Mouse (Mus musculus): ENCODE measurements around the gene Calu. TPM values are rescaled to one million over a fixed set of nuclear protein-coding genes. Genes with fewer than 3 reads are reported as not detected.

Gene Calu
- total and polyA plus RNA-seq, 3 experiments: 107 to 161 (median 112) TPM

DNA sequence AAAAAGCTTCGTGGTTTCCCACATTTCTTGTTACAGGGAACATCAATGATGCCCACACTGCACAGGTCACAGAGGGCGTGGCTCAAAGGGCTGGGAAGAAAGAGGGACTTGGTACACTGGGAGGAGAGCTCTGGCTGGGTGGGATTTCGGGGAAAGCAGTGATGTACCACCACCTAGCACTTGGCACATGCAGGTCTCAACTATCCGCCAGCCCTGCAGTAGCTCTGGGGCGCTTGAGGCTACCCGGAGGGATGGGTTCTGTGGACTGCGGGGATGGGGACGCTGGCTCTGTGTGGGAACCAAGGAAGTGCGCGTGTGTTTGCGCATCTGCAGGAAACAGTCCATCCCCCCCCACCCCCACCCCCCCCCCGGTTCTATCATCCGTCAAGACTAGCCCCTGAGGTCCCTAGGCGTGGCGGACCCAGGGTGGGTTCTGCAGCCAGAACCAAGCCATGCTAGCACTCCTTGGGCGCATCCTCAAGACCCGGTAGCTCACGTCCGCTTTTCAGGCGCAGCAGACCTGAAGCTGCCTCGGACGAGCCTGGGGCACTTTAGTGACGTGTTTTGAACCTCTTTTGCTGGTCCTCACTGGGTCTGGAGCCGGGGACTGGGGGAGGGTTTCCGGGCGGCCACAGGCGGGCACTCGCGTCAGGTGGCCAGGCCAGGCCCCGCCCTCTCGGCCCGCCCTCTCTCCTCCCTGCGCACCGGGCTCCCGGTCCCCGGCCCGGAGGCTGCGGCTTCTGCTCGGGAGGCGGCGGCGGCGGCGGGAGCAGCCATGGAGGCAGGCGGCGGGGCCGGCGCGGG, 48.2 kb downstream of the Calu start, which contains the start of gene Ccdc136:
Gene Ccdc136, plus strand, starts transcription at position 400 of the 804 bp plus-strand sequence.
- H3K27me3 ChIP-seq (replicated peaks): peaks cover 80% of the 10 kb centered on the region
- H3K9ac ChIP-seq (ENCODE audit: insufficient read depth, low read depth): peak within 1 kb of the TSS; percentile 75
- DNase-seq (ENCODE audit: extremely low read depth): peak; percentile 39
- dilution Hi-C loops (cut with MboI; ENCODE audit: extremely low pct_ligation_motif_present, extremely low pct_unique_long_range_greater_than_20kb, low sequenced_read_pairs) (no loop called here), in situ Hi-C loops (cut with MboI; ENCODE audit: low pct_ligation_motif_present, low pct_unique_long_range_greater_than_20kb, low sequenced_read_pairs) (loop anchor here (25.0 kb wide), 1 partner anchor 241 kb away; no protein-coding TSS in a partner anchor)
- H3K4me1 ChIP-seq (ENCODE audit: control insufficient read depth in 1 of 2, insufficient read depth in 2 of 2): peaks cover 0 to 7% of the 10 kb centered on the region in 2 experiments; a peak in 1 of 4 replicates
- no peak within 1 kb of the TSS for H3K27ac ChIP-seq (ENCODE audit: insufficient read depth, low read depth)
- peak within 1 kb of the TSS; percentile 59 to 87 (median 64) for H3K4me3 ChIP-seq (replicated peaks in 1 of 3; ENCODE audit: low read depth in 2 of 3, low read length in 2 of 3, poor library complexity in 1 of 3)
- peak within 1 kb of the TSS; percentile 62 for H3K4me2 ChIP-seq (ENCODE audit: insufficient read depth, low read depth, poor library complexity, severe bottlenecking)
- H3K79me2 ChIP-seq (replicated peaks; ENCODE audit: control insufficient read depth, extremely low read depth, insufficient read depth, poor library complexity, severe bottlenecking): no peaks in the 10 kb centered on the region
- no peak for TF ChIP-seq CTCF (conservative IDR thresholded peaks at IDR 0.05 in 1 of 2, IDR thresholded peaks at IDR 0.05 in 1 of 2; ENCODE audit: low read depth in 2 of 2, low read length in 2 of 2)
- no peak; the same call in 1 of the 2 replicates for TF ChIP-seq NRF1 (IDR thresholded peaks at IDR 0.05; ENCODE audit: low read depth, low read length)
- peak; percentile 46; the same call in 1 of the 2 replicates for TF ChIP-seq TCF12 (IDR thresholded peaks at IDR 0.05; ENCODE audit: low read depth, low read length)
- TF ChIP-seq ETS1 (conservative IDR thresholded peaks at IDR 0.05; ENCODE audit: low read depth, low read length): no peak
- TF ChIP-seq BHLHE40 (IDR thresholded peaks at IDR 0.05; ENCODE audit: low read depth, low read length): no peak
- TF ChIP-seq USF1 (IDR thresholded peaks at IDR 0.05; ENCODE audit: low read depth, low read length): peak; percentile 77
- TF ChIP-seq HCFC1 (IDR thresholded peaks at IDR 0.05; ENCODE audit: low read depth, low read length): peak; percentile 15; the same call in 1 of the 2 replicates
- 0 out of 2 replicates have a peak, but pooled peaks have one; percentile 5 for TF ChIP-seq MEF2A (IDR thresholded peaks at IDR 0.05; ENCODE audit: borderline replicate concordance, low read depth, low read length)
- TF ChIP-seq MAZ (IDR thresholded peaks at IDR 0.05; ENCODE audit: low read depth, low read length): 0 out of 2 replicates have a peak, but pooled peaks have one; percentile 30
- peak; percentile 64 for TF ChIP-seq POLR2A (IDR thresholded peaks at IDR 0.05; ENCODE audit: low read depth, low read length)
- no peak for TF ChIP-seq MYC (IDR thresholded peaks at IDR 0.05; ENCODE audit: low read depth, low read length)
- TF ChIP-seq NELFE (IDR thresholded peaks at IDR 0.05; ENCODE audit: low read depth, low read length): peak; percentile 35; the same call in 1 of the 2 replicates
- H3K9me3 ChIP-seq (replicated peaks; ENCODE audit: low read length): no peaks in the 10 kb centered on the region
- H3K36me3 ChIP-seq (replicated peaks in 1 of 2; ENCODE audit: control insufficient read depth in 1 of 2, insufficient read depth in 1 of 2, low read length in 1 of 2): no peaks in the 10 kb centered on the region

- H3K9ac ChIP-seq (ENCODE audit: insufficient read depth, low read depth): peak overlapping the region; percentile 75
- peaks cover 83% of the 10 kb centered on the region for H3K27me3 ChIP-seq (replicated peaks)
- no peak for TF ChIP-seq IRF4 (IDR thresholded peaks at IDR 0.05; ENCODE audit: low read depth, low read length)
- no peak for TF ChIP-seq ZNF384 (IDR thresholded peaks at IDR 0.05; ENCODE audit: low read depth, low read length)
- no peak for TF ChIP-seq MYC (IDR thresholded peaks at IDR 0.05; ENCODE audit: low read depth, low read length)
- TF ChIP-seq USF2 (conservative IDR thresholded peaks at IDR 0.05; ENCODE audit: low read depth, low read length): no peak
- no peak for TF ChIP-seq BHLHE40 (IDR thresholded peaks at IDR 0.05; ENCODE audit: low read depth, low read length)
- TF ChIP-seq MEF2A (IDR thresholded peaks at IDR 0.05; ENCODE audit: borderline replicate concordance, low read depth, low read length): no peak
- TF ChIP-seq SIN3A (IDR thresholded peaks at IDR 0.05; ENCODE audit: low read length): no peak
- TF ChIP-seq JUN (IDR thresholded peaks at IDR 0.05; ENCODE audit: insufficient read depth, low read depth, low read length): no peak
- no peak for TF ChIP-seq MAX (IDR thresholded peaks at IDR 0.05; ENCODE audit: low read length)
- H3K4me3 ChIP-seq (replicated peaks in 1 of 3; ENCODE audit: low read depth in 2 of 3, low read length in 2 of 3, poor library complexity in 1 of 3): peak overlapping the region; percentile 46 to 87 (median 59)
- dilution Hi-C loops (cut with MboI; ENCODE audit: extremely low pct_ligation_motif_present, extremely low pct_unique_long_range_greater_than_20kb, low sequenced_read_pairs) (no loop called here), in situ Hi-C loops (cut with MboI; ENCODE audit: low pct_ligation_motif_present, low pct_unique_long_range_greater_than_20kb, low sequenced_read_pairs) (loop anchor here (25.0 kb wide), 1 partner anchor 240 kb away; no protein-coding TSS in a partner anchor)
- no peaks in the 10 kb centered on the region for H3K36me3 ChIP-seq (replicated peaks in 1 of 2; ENCODE audit: control insufficient read depth in 1 of 2, insufficient read depth in 1 of 2, low read length in 1 of 2)
- H3K4me1 ChIP-seq (ENCODE audit: control insufficient read depth in 1 of 2, insufficient read depth in 2 of 2): peaks cover 0 to 7% of the 10 kb centered on the region in 2 experiments; a peak in 1 of 4 replicates
- no peak overlapping the region for H3K27ac ChIP-seq (ENCODE audit: insufficient read depth, low read depth)
- peak overlapping the region; percentile 62 for H3K4me2 ChIP-seq (ENCODE audit: insufficient read depth, low read depth, poor library complexity, severe bottlenecking)
- no peak for DNase-seq (ENCODE audit: extremely low read depth)
- no peaks in the 10 kb centered on the region for H3K79me2 ChIP-seq (replicated peaks; ENCODE audit: control insufficient read depth, extremely low read depth, insufficient read depth, poor library complexity, severe bottlenecking)
- no peaks in the 10 kb centered on the region for H3K9me3 ChIP-seq (replicated peaks; ENCODE audit: low read length)
Observed at GRCm38 (mm10) chr6:29396714-29397540, 49.1 kb downstream of the Calu start.
